Mouse (Mus musculus): ENCODE results near the gene Zbtb9. TPM values are rescaled to one million over a fixed set of nuclear protein-coding genes. Genes with fewer than 3 reads are reported as not detected.

The Zbtb9 gene
- total and polyA plus RNA-seq, 3 experiments = 10.7 to 13.4 TPM; not detected in 1

DNA sequence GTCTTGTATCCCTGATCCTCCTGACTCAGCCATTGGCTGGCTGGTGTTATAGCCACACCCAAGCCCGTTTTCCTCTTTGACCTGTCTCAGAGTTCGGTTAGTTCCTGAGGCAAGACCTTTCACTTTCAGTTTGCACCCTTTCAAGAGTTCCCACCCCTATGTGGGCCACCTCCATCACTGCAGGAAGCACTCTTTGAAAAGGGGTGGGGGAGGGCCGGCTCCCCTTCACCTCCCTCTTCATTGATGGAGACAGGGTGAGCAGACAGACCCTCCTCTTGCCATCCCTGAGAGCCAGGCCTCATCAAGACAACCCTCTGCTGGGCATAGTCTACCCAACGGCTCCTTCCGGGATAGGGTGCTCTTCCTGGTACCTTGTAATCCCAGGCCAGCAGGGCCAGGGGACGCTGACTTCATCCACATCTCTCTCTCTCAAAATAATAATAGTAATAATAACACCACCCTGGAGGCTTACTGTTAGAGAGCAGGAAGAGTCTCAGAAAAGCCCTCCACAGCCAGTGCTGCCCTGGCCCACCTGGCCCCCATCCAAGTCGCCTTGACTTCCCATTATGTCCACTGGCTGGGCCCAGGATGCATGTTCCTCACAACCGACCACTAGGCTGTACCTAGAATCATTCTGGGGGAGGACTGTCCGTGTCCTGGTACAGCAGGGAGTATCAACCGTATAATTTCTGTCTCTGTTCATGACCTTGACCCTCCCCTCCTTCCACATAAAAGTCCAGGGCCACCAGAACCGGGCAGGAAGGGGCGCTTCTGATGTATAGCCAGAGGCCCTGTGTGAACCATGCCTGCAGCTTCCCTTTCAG is 54.7 kb downstream of the Zbtb9 start:
- H3K9ac ChIP-seq (ENCODE audit: control insufficient read depth, low read depth, low read length, poor library complexity, severe bottlenecking) = peak overlapping the region; percentile 90
- no peaks in the 10 kb centered on the region for H3K9me3 ChIP-seq (replicated peaks; ENCODE audit: insufficient read depth, low read length)
- peak overlapping the region; percentile 81 to 92 for H3K4me3 ChIP-seq (ENCODE audit: control insufficient read depth in 1 of 2, insufficient read depth in 1 of 2, low read depth in 2 of 2, low read length in 2 of 2)
- no peaks in the 10 kb centered on the region for H3K27me3 ChIP-seq (ENCODE audit: control insufficient read depth in 1 of 2, insufficient read depth in 2 of 2, low read length in 2 of 2)
- peaks cover 20% of the 10 kb centered on the region for H3K79me2 ChIP-seq (ENCODE audit: control insufficient read depth, insufficient read depth, low read length, poor library complexity)
- peak; percentile 79 for DNase-seq (ENCODE audit: low read depth, low spot score)
- H3K4me1 ChIP-seq (ENCODE audit: control insufficient read depth in 1 of 2, insufficient read depth in 2 of 2, low read length in 2 of 2) = peaks cover 7 to 21% of the 10 kb centered on the region in 2 experiments
- peaks cover 2 to 17% of the 10 kb centered on the region in 2 experiments; a peak in 3 of 4 replicates for H3K36me3 ChIP-seq (ENCODE audit: control insufficient read depth in 1 of 2, insufficient read depth in 2 of 2, low read length in 2 of 2)
- H3K27ac ChIP-seq (ENCODE audit: control insufficient read depth, low read depth, low read length) = peak overlapping the region; percentile 59
- TF ChIP-seq ZNF384 (IDR thresholded peaks at IDR 0.05; ENCODE audit: low read depth, low read length) = no peak
- no peak for TF ChIP-seq ZKSCAN1 (IDR thresholded peaks at IDR 0.05; ENCODE audit: low read depth, low read length)
- no peak for TF ChIP-seq CHD1 (IDR thresholded peaks at IDR 0.05; ENCODE audit: low read depth, low read length)
- no peak for TF ChIP-seq JUND (IDR thresholded peaks at IDR 0.05; ENCODE audit: low read depth, low read length)
- TF ChIP-seq CHD2 (IDR thresholded peaks at IDR 0.05; ENCODE audit: low read length) = no peak
- TF ChIP-seq SMC3 (IDR thresholded peaks at IDR 0.05; ENCODE audit: low read depth, low read length) = no peak
- TF ChIP-seq USF2 (IDR thresholded peaks at IDR 0.05; ENCODE audit: borderline replicate concordance in 1 of 2, insufficient read depth in 1 of 2, low read depth in 1 of 2, low read length in 2 of 2) = no peak
- no peak for TF ChIP-seq KAT2A (conservative IDR thresholded peaks at IDR 0.05; ENCODE audit: low read depth, low read length)
- TF ChIP-seq RCOR1 (IDR thresholded peaks at IDR 0.05; ENCODE audit: low read depth, low read length) = no peak
- TF ChIP-seq MAX (IDR thresholded peaks at IDR 0.05; ENCODE audit: low read length) = no peak
- no peak for TF ChIP-seq NRF1 (IDR thresholded peaks at IDR 0.05; ENCODE audit: insufficient read depth, low read depth, low read length, poor library complexity, severe bottlenecking)
- peak; percentile 67 for TF ChIP-seq ETS1 (IDR thresholded peaks at IDR 0.05; ENCODE audit: low read depth, low read length)
- no peak for TF ChIP-seq MAFK (IDR thresholded peaks at IDR 0.05; ENCODE audit: borderline replicate concordance, low read depth, low read length)
- TF ChIP-seq GABPA (IDR thresholded peaks at IDR 0.05; ENCODE audit: low read depth, low read length) = no peak
- TF ChIP-seq USF1 (IDR thresholded peaks at IDR 0.05; ENCODE audit: low read depth, low read length) = no peak
- TF ChIP-seq MEF2A (IDR thresholded peaks at IDR 0.05; ENCODE audit: extremely low read depth, insufficient replicate concordance, low read depth, low read length, poor library complexity, severe bottlenecking) = no peak
- TF ChIP-seq EP300 (IDR thresholded peaks at IDR 0.05; ENCODE audit: low read depth in 1 of 2, low read length in 2 of 2) = no peak
- TF ChIP-seq ZMIZ1 (IDR thresholded peaks at IDR 0.05; ENCODE audit: low read depth, low read length) = no peak
- peak; percentile 53; the same call in 1 of the 2 replicates for TF ChIP-seq TBP (IDR thresholded peaks at IDR 0.05; ENCODE audit: low read depth, low read length)
- TF ChIP-seq CTCF (IDR thresholded peaks at IDR 0.05 in 2 of 3, conservative IDR thresholded peaks at IDR 0.05 in 1 of 3; ENCODE audit: control insufficient read depth in 1 of 3, insufficient read depth in 1 of 3, low read depth in 2 of 3, low read length in 3 of 3, poor library complexity in 1 of 3, severe bottlenecking in 1 of 3) = no peak
- TF ChIP-seq NELFE (IDR thresholded peaks at IDR 0.05; ENCODE audit: low read depth, low read length) = 0 out of 2 replicates have a peak, but pooled peaks have one; percentile 30
- TF ChIP-seq RAD21 (IDR thresholded peaks at IDR 0.05; ENCODE audit: low read depth, low read length) = no peak
- TF ChIP-seq MYB (IDR thresholded peaks at IDR 0.05; ENCODE audit: low read depth, low read length) = no peak
- no peak for TF ChIP-seq GATA1 (IDR thresholded peaks at IDR 0.05; ENCODE audit: low read depth, low read length)
- no peak for TF ChIP-seq TAL1 (IDR thresholded peaks at IDR 0.05; ENCODE audit: low read length)
- no peak for TF ChIP-seq TCF12 (IDR thresholded peaks at IDR 0.05; ENCODE audit: low read depth, low read length)
- no peak for TF ChIP-seq MAZ (IDR thresholded peaks at IDR 0.05; ENCODE audit: low read depth, low read length)
- no peak; the same call in 1 of the 2 replicates for TF ChIP-seq SIN3A (IDR thresholded peaks at IDR 0.05; ENCODE audit: low read length)
- TF ChIP-seq MYC (IDR thresholded peaks at IDR 0.05; ENCODE audit: low read depth, low read length) = no peak
- TF ChIP-seq E2F4 (IDR thresholded peaks at IDR 0.05; ENCODE audit: borderline replicate concordance, low read depth, low read length) = no peak
- TF ChIP-seq BHLHE40 (IDR thresholded peaks at IDR 0.05; ENCODE audit: borderline replicate concordance, low read depth, low read length) = no peak
- peak in 1 of 2 experiments; percentile 44; a peak in 2 of 4 replicates for TF ChIP-seq POLR2A (IDR thresholded peaks at IDR 0.05; ENCODE audit: control insufficient read depth in 1 of 2, insufficient read depth in 1 of 2, low read depth in 1 of 2, low read length in 2 of 2, poor library complexity in 1 of 2)
- no peak for TF ChIP-seq UBTF (IDR thresholded peaks at IDR 0.05; ENCODE audit: borderline replicate concordance, insufficient read depth, low read depth, low read length)
- peak; percentile 7; the same call in 1 of the 2 replicates for TF ChIP-seq HCFC1 (IDR thresholded peaks at IDR 0.05; ENCODE audit: low read depth, low read length)
- no peak for TF ChIP-seq ZC3H11A (IDR thresholded peaks at IDR 0.05; ENCODE audit: low read depth, low read length)
- TF ChIP-seq POLR2AphosphoS5 (IDR thresholded peaks at IDR 0.05; ENCODE audit: borderline replicate concordance, low read depth, low read length) = no peak
